Mouse (Mus musculus) cerebellum, adult 2 months (tissue): Measurements from ENCODE around the gene Pomp.

ENCODE experiments used
- CTCF ChIP-seq: fragments of 200-500 bp; IDR thresholded peaks from 2 replicates; pipeline ENCODE4 v1.5.1; 2011; ENCODE audit warnings: low read depth, mild to moderate bottlenecking, control low read depth, low read length, moderate library complexity, borderline replicate concordance; ENCODE audit not compliant: insufficient read depth
- POLR2A ChIP-seq: fragments of 200-500 bp; IDR thresholded peaks from 2 replicates; pipeline ENCODE4 v1.6.1; 2011; ENCODE audit warnings: low read length, control low read depth, borderline replicate concordance; ENCODE audit not compliant: insufficient read depth

- no peak for TF ChIP-seq POLR2A
- no peak for TF ChIP-seq CTCF
Observed at GRCm38 (mm10) chr5:147907851-147908250, 47.6 kb downstream of the Pomp start.
